Mouse (Mus musculus) Patski (cell line): Measurements from ENCODE around the gene D130043K22Rik. TPM values are rescaled to one million over a fixed set of nuclear protein-coding genes. Genes with fewer than 3 reads are reported as not detected.

Experiments used
- ATAC-seq: fragments of 100-300 bp; one replicate; pipeline ENCODE4 v1.8.0; 2021
- CTCF ChIA-PET: fragments of 350-600 bp; sonication (Branson Sonifier 250); formaldehyde crosslinking; loops from one replicate; lab custom pipeline; 2022; ENCODE audit warnings: inconsistent platforms; lab: Charles Lee
- POLR2A ChIA-PET: fragments of 350-600 bp; sonication (Branson Sonifier 250); formaldehyde crosslinking; loops from one replicate; lab custom pipeline; 2022; ENCODE audit warnings: antibody characterized with exemption, inconsistent platforms; lab: Charles Lee
- DNase-seq: peaks from one replicate; pipeline ENCODE4 v3.0.0-alpha.2; 2011; ENCODE audit warnings: low read depth, low spot score
- H3K27me3 ChIP-seq: fragments of 371-371 bp; one replicate; pipeline ENCODE4 v1.5.1; 2021
- CTCF ChIP-seq: fragments of 100-300 bp; IDR thresholded peaks from one replicate; pipeline ENCODE4 v1.5.1; 2021
- in situ Hi-C: fragments of 300-500 bp; cut with MboI; formaldehyde crosslinking; loops from 3 replicates; pipeline ENCODE4 v1.11.1; 2018; ENCODE audit warnings: low pct_unique_long_range_greater_than_20kb, mixed read lengths
- polyA plus RNA-seq: library from polyadenylated mRNA; unstranded; gene quantifications from one replicate; pipeline ENCODE4 v1.2.3, GENCODE M21; 2021

Gene D130043K22Rik
- polyA plus RNA-seq, 1 experiment from 2014 or later, result 0.19 TPM

DNA sequence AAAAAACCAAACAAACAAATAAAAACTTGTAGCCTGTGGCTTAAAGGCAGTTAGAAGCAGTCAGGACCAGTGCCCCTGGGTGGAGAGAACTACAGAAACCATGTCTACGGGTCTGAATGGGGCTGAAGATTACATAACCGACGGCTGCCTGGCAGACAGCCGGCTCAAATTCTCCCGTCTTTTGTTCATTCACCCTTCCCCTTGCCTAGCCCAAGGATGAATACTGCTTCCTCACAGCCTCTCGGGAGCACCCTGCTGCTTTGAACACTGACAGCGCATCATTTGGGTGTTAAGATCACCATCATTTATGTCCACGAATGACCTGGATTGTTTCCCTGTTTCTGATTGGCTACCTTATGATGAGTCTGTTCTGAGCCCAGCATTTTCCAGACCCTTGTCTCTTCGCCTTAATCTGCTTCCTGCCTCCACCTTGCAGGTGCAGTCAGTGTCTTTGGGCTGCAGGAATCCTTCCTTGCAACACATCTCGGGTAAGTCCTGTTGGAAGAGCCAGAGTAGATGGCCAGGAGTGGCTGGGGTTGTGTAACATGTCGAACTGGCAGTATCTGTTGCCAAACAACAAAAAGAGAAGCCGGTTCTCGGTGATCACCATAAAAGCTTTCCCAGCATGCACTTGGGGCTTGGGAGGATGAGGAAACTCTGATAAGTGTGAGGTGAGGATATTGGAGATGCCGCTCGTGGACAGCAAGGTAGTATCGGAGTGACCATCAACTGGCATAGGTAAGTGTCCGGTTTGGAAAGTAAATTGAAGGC lies 97.8 kb downstream of the D130043K22Rik start, which contains the start of gene Gpld1:
TSS of gene Gpld1 (plus strand) at position 641 of the 771 bp plus-strand sequence.
- in situ Hi-C loops, result no loop called here
- no peak for TF ChIP-seq CTCF
- CTCF ChIA-PET, result interaction anchor here (0.7 to 1.6 kb wide), 3 partner anchors 11 to 40 kb away, joined by 3 to 5 read pairs (median 3); no protein-coding TSS in a partner anchor

GRCm38 (mm10) chr13:24943303-24943702 lies 98.4 kb downstream of the D130043K22Rik start:
- in situ Hi-C loops, result no loop called here
- CTCF ChIA-PET, result interaction anchor here (0.7 to 1.6 kb wide), 2 partner anchors 34 to 40 kb away, joined by 3 to 5 read pairs; no protein-coding TSS in a partner anchor
- no peak for DNase-seq

More for the DNA sequence above, 97.8 kb downstream of the D130043K22Rik start, which contains the start of gene Gpld1:
- H3K27me3 ChIP-seq, result no peaks in the 10 kb centered on the region
- no peak for ATAC-seq
- POLR2A ChIA-PET, result interaction anchor here (0.6 to 0.8 kb wide), 2 partner anchors 8 to 25 kb away, joined by 3 read pairs; no protein-coding TSS in a partner anchor
- no peak for DNase-seq

GRCm38 (mm10) chr13:24945567-24945966 lies 100.6 kb downstream of the D130043K22Rik start:
- H3K27me3 ChIP-seq, result no peaks in the 10 kb centered on the region
- ATAC-seq (no peak), DNase-seq (peak; percentile 42)
- ChIA-PET CTCF (no interaction called here), POLR2A (no interaction called here)
- in situ Hi-C loops, result no loop called here
- no peak for TF ChIP-seq CTCF

More at GRCm38 (mm10) chr13:24943303-24943702, 98.4 kb downstream of the D130043K22Rik start:
- no peaks in the 10 kb centered on the region for H3K27me3 ChIP-seq
- no peak for ATAC-seq
- POLR2A ChIA-PET, result no interaction called here
- TF ChIP-seq CTCF, result no peak

- no peak for ATAC-seq
- POLR2A ChIA-PET, result no interaction called here
- CTCF ChIA-PET, result interaction anchor here (1.2 kb wide), 1 partner anchor 14 kb away, joined by 4 read pairs; no protein-coding TSS in a partner anchor
- no peaks in the 10 kb centered on the region for H3K27me3 ChIP-seq
- no peak for DNase-seq
- no peak for TF ChIP-seq CTCF
- in situ Hi-C loops, result no loop called here
These were observed 102.2 kb downstream of the D130043K22Rik start for GRCm38 (mm10) chr13:24947158-24947557.

DNA sequence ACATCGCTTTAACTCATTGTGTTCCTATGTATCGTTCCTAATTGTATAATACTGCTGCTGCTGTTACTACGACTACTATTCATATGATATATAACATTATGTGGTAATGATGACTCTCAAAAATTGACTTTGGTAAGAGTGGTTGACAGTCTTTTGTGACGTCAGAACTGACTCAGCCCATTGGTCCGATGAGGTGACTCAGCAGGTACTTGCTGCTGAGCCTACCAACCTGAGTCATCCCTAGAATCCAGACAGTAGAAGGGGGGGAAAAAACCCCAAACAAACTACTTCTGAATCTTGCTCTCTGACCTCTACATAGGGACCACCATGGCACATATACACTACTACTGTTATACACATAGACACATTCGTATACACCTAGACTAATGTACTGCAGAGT lies 103.9 kb downstream of the D130043K22Rik start:
- DNase-seq (no peak), ATAC-seq (no peak)
- in situ Hi-C loops, result no loop called here
- no peaks in the 10 kb centered on the region for H3K27me3 ChIP-seq
- ChIA-PET POLR2A (no interaction called here), CTCF (interaction anchor here (1.0 to 1.9 kb wide), 2 partner anchors 9 to 10 kb away, joined by 3 to 5 read pairs; no protein-coding TSS in a partner anchor)
- TF ChIP-seq CTCF, result no peak

Other genes with a start within 250 kb of the D130043K22Rik start
- gene Armh2, start 103.9 kb upstream of the D130043K22Rik start, polyA plus RNA-seq, result not detected
- 61.1 TPM for gene Gmnn, start 83.2 kb upstream of the D130043K22Rik start, polyA plus RNA-seq
- gene BC005537, start 43.5 kb upstream of the D130043K22Rik start, polyA plus RNA-seq, result 129 TPM
- gene Acot13, start 13.6 kb upstream of the D130043K22Rik start, polyA plus RNA-seq, result 132 TPM
- gene Tdp2, start 13.5 kb upstream of the D130043K22Rik start, polyA plus RNA-seq, result 33.8 TPM
- gene Aldh5a1, start 92.5 kb downstream of the D130043K22Rik start, polyA plus RNA-seq, result 15.6 TPM
- 0.89 TPM for gene Gpld1, start 98.0 kb downstream of the D130043K22Rik start, polyA plus RNA-seq
- 64.2 TPM for gene Mrs2, start 175.2 kb downstream of the D130043K22Rik start, polyA plus RNA-seq
- 296 TPM for gene Dcdc2a, start 210.9 kb downstream of the D130043K22Rik start, polyA plus RNA-seq